Mouse (Mus musculus) heart, embryonic 14.5 days (tissue): Measurements from ENCODE around the gene Cir1. TPM values are rescaled to one million over a fixed set of nuclear protein-coding genes. Genes with fewer than 3 reads are reported as not detected.
A peak's percentile ranks its signal among the peaks of the same experiment; 100 is the strongest.

Experiments used
- ATAC-seq: fragments of 200-750 bp; cut with Nextera tagmentation; 2 replicates; pipeline ENCODE4 v1.8.0; 2017; ENCODE audit warnings: low read depth, moderate TSS enrichment; ENCODE audit not compliant: insufficient number of reproducible peaks, insufficient read depth, low FRiP score
- H3K27ac ChIP-seq, 2 experiments: fragments of 200-500 bp in 1 of 2; fragments of 300-500 bp in 1 of 2; sonication (generic) in 1 of 2; replicated peaks in 1 of 2; 2 replicates each; pipeline ENCODE4 v1.5.1; 2012 to 2014; ENCODE audit warnings: low read depth in 2 of 2, low read length in 2 of 2, control low read depth in 1 of 2, mild to moderate bottlenecking in 1 of 2, mixed read lengths in 1 of 2; ENCODE audit not compliant: control insufficient read depth in 1 of 2, insufficient read depth in 1 of 2
- H3K27me3 ChIP-seq: fragments of 300-500 bp; sonication (generic); 2 replicates; pipeline ENCODE4 v1.6.1; 2014; ENCODE audit warnings: mild to moderate bottlenecking, low read length, control low read depth; ENCODE audit not compliant: control insufficient read depth, insufficient read depth
- H3K36me3 ChIP-seq: fragments of 300-500 bp; sonication (generic); 2 replicates; pipeline ENCODE4 v1.6.1; 2014; ENCODE audit warnings: mild to moderate bottlenecking, control low read depth, low read length, mixed read lengths; ENCODE audit not compliant: control insufficient read depth, insufficient read depth
- H3K4me1 ChIP-seq, 2 experiments: fragments of 200-500 bp in 1 of 2; fragments of 300-500 bp in 1 of 2; sonication (generic) in 1 of 2; 2 replicates each; pipeline ENCODE4 v1.6.1; 2012 to 2014; ENCODE audit warnings: low read length in 2 of 2, control low read depth in 1 of 2, mixed read lengths in 1 of 2; ENCODE audit not compliant: control insufficient read depth in 2 of 2, insufficient read depth in 2 of 2
- H3K4me2 ChIP-seq: fragments of 300-500 bp; sonication (generic); 2 replicates; pipeline ENCODE4 v1.6.1; 2014; ENCODE audit warnings: mild to moderate bottlenecking, low read length
- H3K4me3 ChIP-seq, 2 experiments: fragments of 200-500 bp in 1 of 2; fragments of 300-500 bp in 1 of 2; sonication (generic) in 1 of 2; 2 replicates each; pipeline ENCODE4 v1.5.1; 2012 to 2014; ENCODE audit warnings: low read length in 2 of 2, mild to moderate bottlenecking in 2 of 2, control low read depth in 1 of 2, low read depth in 1 of 2, moderate library complexity in 1 of 2; ENCODE audit not compliant: control insufficient read depth in 1 of 2, insufficient read depth in 1 of 2
- H3K9ac ChIP-seq: fragments of 300-500 bp; sonication (generic); 2 replicates; pipeline ENCODE4 v1.6.1; 2014; ENCODE audit warnings: mild to moderate bottlenecking, low read length
- H3K9me3 ChIP-seq: fragments of 300-500 bp; sonication (generic); 2 replicates; pipeline ENCODE4 v1.6.1; 2016; ENCODE audit warnings: low read length, control low read depth; ENCODE audit not compliant: control insufficient read depth
- WGBS: fragments of 180-500 bp; shearing (Covaris S2); extraction: QIAGEN DNeasy Blood & Tissue Kit; methylation state at CpG from one replicate; pipeline ENCODE4 v1.1.7; 2014; 5-methylcytosine and 5-hydroxymethylcytosine counted together
- polyA plus RNA-seq: library from polyadenylated mRNA; unstranded; fragments of >200 nt; fragmentation: Nextera tagmentation; extraction: Ambion mirVana; gene quantifications from 2 replicates; pipeline ENCODE4 v1.2.1, GENCODE M21; 2014

The Cir1 gene
- polyA plus RNA-seq = 15.4 and 19.0 TPM in 2 replicates

DNA sequence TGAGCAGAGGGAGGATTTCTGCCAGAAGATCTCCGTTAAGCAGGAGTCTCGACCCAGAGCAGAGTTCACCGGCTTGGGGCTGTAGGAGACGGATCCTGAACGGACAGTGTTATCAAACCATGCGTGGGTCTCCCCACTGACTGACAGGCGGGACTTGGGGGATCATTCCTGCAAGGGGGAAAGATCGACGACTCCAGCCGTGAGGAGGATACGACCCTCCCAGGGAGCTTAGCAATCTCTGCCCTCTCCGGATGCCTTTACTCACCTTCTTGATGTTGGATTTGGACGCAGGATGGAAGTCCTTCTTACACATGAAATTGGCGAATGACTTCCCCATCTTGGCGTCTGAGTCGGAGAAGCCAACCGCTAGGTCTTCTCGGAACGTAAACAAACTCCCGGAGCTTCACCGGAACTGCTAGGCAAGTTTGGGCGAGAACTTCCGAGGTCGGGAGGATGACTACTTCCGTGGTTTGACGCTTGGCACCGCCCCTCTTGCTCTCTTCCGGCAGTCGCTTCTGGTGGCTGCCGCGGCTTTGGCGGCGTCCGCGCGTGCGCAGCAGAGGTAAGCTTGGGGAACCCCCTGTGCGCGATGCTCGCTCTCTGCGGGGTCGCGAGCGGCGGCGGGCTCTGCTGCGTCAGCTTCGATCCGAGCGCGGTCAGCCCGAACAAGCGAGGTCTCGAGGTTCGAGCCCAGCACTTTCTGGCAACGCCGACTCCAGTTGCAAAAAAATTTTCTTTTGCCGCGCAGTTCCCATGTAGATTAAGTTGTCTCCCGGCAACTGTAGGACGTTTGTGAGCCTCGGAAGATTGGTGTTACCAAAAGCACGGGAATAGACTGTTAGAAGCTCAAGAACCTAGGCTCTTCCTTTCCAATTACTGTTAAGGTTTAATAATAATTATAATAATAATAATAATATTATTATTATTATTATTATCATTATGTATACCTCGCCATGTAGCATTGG is at the start of gene Cir1, which contains the start of gene Scrn3:
Cir1 (minus strand) TSS at position 550 of the 965 bp plus-strand sequence.
Scrn3 (plus strand) TSS at position 450 of the 965 bp plus-strand sequence.
- H3K9ac ChIP-seq = peak within 1 kb of the TSS; percentile 88
- peak; percentile 94 for ATAC-seq
- WGBS = under 1% methylated on average over 64 of the region's 64 CpGs

DNA sequence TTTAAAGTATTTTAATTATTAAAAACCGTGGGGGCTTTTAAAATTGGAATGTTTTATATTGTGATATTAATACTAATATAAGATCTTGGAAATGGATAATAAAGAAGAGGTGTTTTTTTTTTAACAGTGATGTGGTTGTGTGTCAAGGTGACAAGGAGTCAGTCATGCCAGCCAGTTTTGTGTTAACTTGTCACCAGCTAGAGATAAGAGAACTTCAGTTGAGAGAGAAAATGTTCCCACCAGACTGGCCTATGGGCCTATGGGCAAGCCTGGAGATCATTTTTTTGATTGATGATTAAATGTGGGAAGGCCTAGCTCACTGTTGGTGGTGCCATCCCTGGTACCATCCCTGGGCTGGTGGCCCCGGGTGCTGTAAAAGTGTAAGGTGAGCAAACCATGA is 48.0 kb upstream of the Cir1 start:
- no peak overlapping the region for H3K27ac ChIP-seq
- H3K9ac ChIP-seq = no peak overlapping the region
- WGBS = 88% methylated on average over 2 of the region's 2 CpGs
- H3K4me3 ChIP-seq = no peak overlapping the region
- no peak for ATAC-seq
- H3K36me3 ChIP-seq = no peaks in the 10 kb centered on the region
- no peaks in the 10 kb centered on the region for H3K27me3 ChIP-seq
- no peaks in the 10 kb centered on the region for H3K4me1 ChIP-seq
- no peaks in the 10 kb centered on the region for H3K9me3 ChIP-seq
- H3K4me2 ChIP-seq = no peak overlapping the region

More for the DNA sequence above, at the start of gene Cir1, which contains the start of gene Scrn3:
- peak within 1 kb of the TSS; percentile 78 to 80 for H3K4me3 ChIP-seq
- H3K4me2 ChIP-seq = peak within 1 kb of the TSS; percentile 77
- no peaks in the 10 kb centered on the region for H3K9me3 ChIP-seq
- H3K4me1 ChIP-seq = peaks cover 0 to 13% of the 10 kb centered on the region in 2 experiments; a peak in 3 of 4 replicates
- H3K27me3 ChIP-seq = no peaks in the 10 kb centered on the region
- peaks cover 31% of the 10 kb centered on the region for H3K36me3 ChIP-seq
- H3K27ac ChIP-seq = peak within 1 kb of the TSS; percentile 88 to 90

DNA sequence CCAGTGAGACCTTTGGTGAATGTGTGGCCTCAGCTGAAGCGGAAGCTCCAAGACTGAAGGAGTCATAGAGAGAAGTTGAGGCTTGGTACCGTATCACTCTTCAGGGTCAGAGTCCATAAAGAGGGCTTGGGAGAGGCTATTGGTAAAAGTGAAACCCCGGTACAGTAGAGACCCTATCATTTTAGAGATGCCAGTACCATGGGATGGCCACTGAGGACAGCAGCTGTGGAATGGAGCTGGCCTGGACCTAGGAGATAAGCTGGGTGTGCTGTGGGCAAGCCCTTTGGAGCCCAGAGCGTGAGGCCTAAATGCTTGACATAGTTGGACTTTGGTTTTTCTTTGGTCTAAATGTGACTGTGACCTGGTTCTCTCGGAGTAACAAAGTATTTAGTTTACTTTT is 47.4 kb upstream of the Cir1 start:
- H3K9ac ChIP-seq = no peak overlapping the region
- no peaks in the 10 kb centered on the region for H3K36me3 ChIP-seq

DNA sequence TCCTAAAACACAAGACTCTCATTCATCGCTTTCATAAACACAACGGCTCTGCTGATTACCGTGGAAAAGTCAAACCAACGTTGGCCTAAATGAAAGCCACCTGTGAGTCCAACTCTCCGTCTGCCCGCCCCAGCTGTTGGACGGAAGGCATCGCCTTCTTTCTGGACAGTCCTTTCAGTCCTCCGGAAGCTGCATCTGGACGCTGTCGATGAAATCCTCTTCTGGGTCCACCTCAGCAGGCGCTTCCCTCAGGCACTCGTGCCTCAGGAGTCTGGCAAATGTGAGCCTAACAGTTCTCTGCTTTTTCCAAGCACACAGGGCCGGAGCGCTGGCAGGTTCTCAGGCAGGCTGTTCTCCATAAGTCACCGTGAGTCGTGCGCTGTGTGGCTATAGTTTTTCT is 44.5 kb upstream of the Cir1 start:
- no peak overlapping the region for H3K9ac ChIP-seq
- WGBS = 73% methylated on average over 18 of the region's 18 CpGs
- H3K27me3 ChIP-seq = no peaks in the 10 kb centered on the region
- H3K9me3 ChIP-seq = no peaks in the 10 kb centered on the region
- H3K4me3 ChIP-seq = no peak overlapping the region
- 0 out of 4 replicates have a peak, but pooled peaks cover 0 to 5% of the 10 kb centered on the region in 2 experiments for H3K4me1 ChIP-seq
- no peak overlapping the region for H3K27ac ChIP-seq
- 0 out of 2 replicates have a peak overlapping the region, but pooled peaks have one; percentile 4 for H3K4me2 ChIP-seq
- no peak for ATAC-seq
- no peaks in the 10 kb centered on the region for H3K36me3 ChIP-seq

More for the DNA sequence above, 47.4 kb upstream of the Cir1 start:
- no peak overlapping the region for H3K4me2 ChIP-seq
- no peaks in the 10 kb centered on the region for H3K27me3 ChIP-seq
- no peak overlapping the region for H3K27ac ChIP-seq
- no peaks in the 10 kb centered on the region for H3K4me1 ChIP-seq
- 82% methylated on average over 5 of the region's 5 CpGs for WGBS
- ATAC-seq = no peak
- no peak overlapping the region for H3K4me3 ChIP-seq
- no peaks in the 10 kb centered on the region for H3K9me3 ChIP-seq

DNA sequence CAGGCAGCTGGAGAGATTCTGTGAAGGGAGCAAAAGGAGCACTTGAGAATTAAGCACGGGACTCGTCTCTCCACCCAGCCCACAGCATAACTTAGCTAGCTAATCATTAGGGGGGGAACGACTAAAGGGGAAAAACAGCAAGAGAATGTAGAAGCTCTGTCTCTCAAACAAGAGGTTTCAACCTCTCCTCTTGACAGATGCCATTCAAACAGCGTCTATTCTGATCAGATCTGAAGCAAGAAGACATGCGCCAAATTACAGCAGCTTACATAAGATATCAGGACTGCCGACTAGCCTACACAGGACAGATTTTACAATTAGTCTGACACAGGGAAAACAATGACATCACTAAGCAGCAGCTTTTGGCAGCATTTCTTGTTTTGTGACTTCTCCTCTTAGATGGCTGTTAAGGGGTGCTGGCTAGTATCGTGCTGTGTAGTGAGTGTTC is 39.5 kb upstream of the Cir1 start:
- Histone ChIP-seq H3K27me3 (no peaks in the 10 kb centered on the region), H3K4me2 (peak overlapping the region; percentile 44), H3K4me3 (0 out of 4 replicates have a peak overlapping the region, but pooled peaks of 1 of the 2 experiments have one; percentile 4), H3K36me3 (no peaks in the 10 kb centered on the region), H3K9me3 (no peaks in the 10 kb centered on the region), H3K27ac (no peak overlapping the region; a peak in 1 of 4 replicates), H3K9ac (no peak overlapping the region), H3K4me1 (peaks cover 0 to 14% of the 10 kb centered on the region in 2 experiments; a peak in 2 of 4 replicates)
- WGBS = 15% methylated on average over 7 of the region's 7 CpGs
- no peak; the same call in 1 of the 2 replicates for ATAC-seq

DNA sequence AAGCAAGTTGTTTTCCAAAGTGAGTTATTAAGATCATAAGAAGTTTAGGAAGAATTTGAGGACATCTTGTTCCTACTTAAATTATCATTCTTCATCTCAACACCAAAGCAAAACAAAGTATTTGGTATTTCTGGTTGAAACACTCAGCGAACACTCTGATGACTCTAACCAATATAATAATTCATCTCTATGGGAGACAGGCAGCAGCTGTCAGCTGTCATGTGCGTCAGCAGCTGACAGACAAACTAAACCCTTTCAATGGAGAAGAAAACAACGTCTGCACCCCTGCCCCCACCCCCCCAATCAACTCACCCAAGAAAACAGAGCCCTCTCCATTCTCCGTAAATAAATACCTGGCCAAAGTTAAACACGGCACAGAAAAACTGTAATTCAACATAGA is 39.0 kb upstream of the Cir1 start:
- no peaks in the 10 kb centered on the region for H3K27me3 ChIP-seq
- H3K36me3 ChIP-seq = no peaks in the 10 kb centered on the region
- peak overlapping the region; percentile 44 for H3K4me2 ChIP-seq
- H3K4me1 ChIP-seq = peaks cover 0 to 14% of the 10 kb centered on the region in 2 experiments; a peak in 2 of 4 replicates
- no peaks in the 10 kb centered on the region for H3K9me3 ChIP-seq
- WGBS = 43% methylated on average over 5 of the region's 5 CpGs
- 0 out of 2 replicates have a peak overlapping the region, but pooled peaks have one; percentile 4 for H3K9ac ChIP-seq
- 0 out of 4 replicates have a peak overlapping the region, but pooled peaks of 1 of the 2 experiments have one; percentile 4 for H3K4me3 ChIP-seq
- ATAC-seq = no peak
- H3K27ac ChIP-seq = no peak overlapping the region; a peak in 1 of 4 replicates

DNA sequence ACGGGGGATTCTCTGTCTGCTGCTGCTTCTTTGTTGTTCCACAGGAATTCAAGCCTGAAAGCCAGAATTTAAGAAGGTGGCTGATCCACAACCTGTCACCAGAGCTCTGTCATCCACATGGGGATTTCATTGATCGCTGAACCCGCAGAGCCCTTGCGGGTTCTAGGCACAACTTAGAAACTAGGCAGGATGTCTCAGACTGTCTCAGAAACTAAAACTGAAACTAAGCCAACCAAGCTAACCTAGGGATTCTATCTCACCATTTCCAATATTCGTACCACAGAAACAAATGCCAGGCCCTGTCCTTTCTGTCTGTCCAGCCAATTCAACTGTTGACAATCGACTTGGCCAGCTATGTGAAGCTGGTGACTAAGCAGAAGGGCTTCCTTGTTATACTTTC is 35.7 kb upstream of the Cir1 start:
- Histone ChIP-seq H3K27ac (no peak overlapping the region), H3K36me3 (no peaks in the 10 kb centered on the region), H3K9me3 (no peaks in the 10 kb centered on the region), H3K4me3 (no peak overlapping the region), H3K27me3 (no peaks in the 10 kb centered on the region), H3K4me1 (peaks cover 0 to 14% of the 10 kb centered on the region in 2 experiments; a peak in 2 of 4 replicates), H3K9ac (no peak overlapping the region), H3K4me2 (no peak overlapping the region)
- ATAC-seq = no peak
- WGBS = 85% methylated on average over 6 of the region's 6 CpGs
